Mouse (Mus musculus) cortical plate, adult 2 months (tissue): ENCODE data around the gene Gcm2. TPM values are rescaled to one million over a fixed set of nuclear protein-coding genes. Genes with fewer than 3 reads are reported as not detected.
A peak's percentile ranks its signal among the peaks of the same experiment; 100 is the strongest.

Experiments
- H3K27ac ChIP-seq: fragments of 200-500 bp; 2 replicates; pipeline ENCODE4 v1.5.1; 2012; ENCODE audit warnings: low read length, control low read depth, inconsistent platforms; ENCODE audit not compliant: insufficient read depth
- H3K4me1 ChIP-seq: fragments of 200-500 bp; 2 replicates; pipeline ENCODE4 v1.6.1; 2011; ENCODE audit warnings: low read length; ENCODE audit not compliant: control insufficient read depth, insufficient read depth
- H3K4me3 ChIP-seq: fragments of 200-500 bp; 2 replicates; pipeline ENCODE4 v1.5.1; 2011; ENCODE audit warnings: mild to moderate bottlenecking, low read length, control low read depth; ENCODE audit not compliant: insufficient read depth
- CTCF ChIP-seq: fragments of 200-500 bp; IDR thresholded peaks from 2 replicates; pipeline ENCODE4 v1.5.1; 2011; ENCODE audit warnings: mild to moderate bottlenecking, control low read depth, low read length; ENCODE audit not compliant: insufficient read depth; ENCODE audit errors: extremely low read depth
- POLR2A ChIP-seq: fragments of 200-500 bp; IDR thresholded peaks from 2 replicates; pipeline ENCODE4 v1.6.1; 2011; ENCODE audit warnings: mild to moderate bottlenecking, low read length, control low read depth; ENCODE audit not compliant: insufficient read depth; ENCODE audit errors: extremely low read depth
- polyA plus RNA-seq: library from polyadenylated mRNA; depleted of rRNA; stranded (reverse); fragments of >200 nt; gene quantifications from 2 replicates; pipeline ENCODE4 v1.2.3, GENCODE M21; 2012

Gcm2 gene
- polyA plus RNA-seq, 1 experiment, result not detected

DNA sequence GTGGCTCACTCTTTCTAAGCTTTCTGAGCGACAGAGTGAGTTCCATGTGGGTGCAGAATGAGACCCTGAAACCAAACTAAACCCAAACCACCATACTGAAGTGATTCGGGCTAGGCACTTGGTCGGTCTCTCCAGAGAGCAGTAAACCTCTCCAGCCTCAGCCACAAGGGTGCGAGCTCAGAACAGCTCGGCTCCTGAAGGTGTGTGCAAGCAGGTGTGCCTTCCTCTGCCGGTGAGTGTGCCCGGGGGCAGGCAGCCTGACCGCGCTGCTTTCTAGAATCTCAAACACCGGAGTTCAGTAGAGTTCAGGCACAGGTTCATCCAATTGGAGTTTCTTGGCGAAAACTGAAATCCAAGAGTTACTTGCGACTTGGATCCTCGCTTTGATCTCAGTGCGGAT is 3.1 kb upstream of the Gcm2 start, which contains the start of gene Sycp2l:
Gene Sycp2l, plus strand, starts transcription at position 368 of the 400 bp plus-strand sequence.
- Histone ChIP-seq H3K4me1 (no peaks in the 10 kb centered on the region), H3K4me3 (no peak within 1 kb of the TSS), H3K27ac (no peak within 1 kb of the TSS)
- TF ChIP-seq POLR2A (no peak), CTCF (no peak)

DNA sequence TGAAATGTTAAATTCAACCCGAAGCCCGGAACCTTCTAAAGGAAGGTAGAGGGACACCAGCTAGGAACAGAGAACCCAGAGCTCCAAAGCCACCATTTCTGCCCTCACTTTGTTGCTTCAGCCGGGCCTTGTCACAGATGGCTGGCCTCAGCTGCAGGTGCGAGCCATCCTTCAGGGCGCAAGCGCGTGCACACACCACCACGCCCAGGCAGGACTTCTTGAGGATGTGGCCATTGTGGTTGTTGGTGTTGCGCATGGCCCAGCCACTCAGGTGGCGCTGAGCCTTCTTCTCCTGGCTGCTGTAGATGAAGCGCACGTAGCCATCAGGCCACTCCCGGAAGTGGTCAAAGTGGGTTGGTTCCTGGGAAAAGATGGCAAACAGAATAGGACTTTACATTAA is 5.3 kb downstream of the Gcm2 start:
- H3K27ac ChIP-seq, result no peak overlapping the region
- H3K4me1 ChIP-seq, result no peaks in the 10 kb centered on the region
- no peak overlapping the region for H3K4me3 ChIP-seq
- TF ChIP-seq POLR2A (no peak), CTCF (no peak)

DNA sequence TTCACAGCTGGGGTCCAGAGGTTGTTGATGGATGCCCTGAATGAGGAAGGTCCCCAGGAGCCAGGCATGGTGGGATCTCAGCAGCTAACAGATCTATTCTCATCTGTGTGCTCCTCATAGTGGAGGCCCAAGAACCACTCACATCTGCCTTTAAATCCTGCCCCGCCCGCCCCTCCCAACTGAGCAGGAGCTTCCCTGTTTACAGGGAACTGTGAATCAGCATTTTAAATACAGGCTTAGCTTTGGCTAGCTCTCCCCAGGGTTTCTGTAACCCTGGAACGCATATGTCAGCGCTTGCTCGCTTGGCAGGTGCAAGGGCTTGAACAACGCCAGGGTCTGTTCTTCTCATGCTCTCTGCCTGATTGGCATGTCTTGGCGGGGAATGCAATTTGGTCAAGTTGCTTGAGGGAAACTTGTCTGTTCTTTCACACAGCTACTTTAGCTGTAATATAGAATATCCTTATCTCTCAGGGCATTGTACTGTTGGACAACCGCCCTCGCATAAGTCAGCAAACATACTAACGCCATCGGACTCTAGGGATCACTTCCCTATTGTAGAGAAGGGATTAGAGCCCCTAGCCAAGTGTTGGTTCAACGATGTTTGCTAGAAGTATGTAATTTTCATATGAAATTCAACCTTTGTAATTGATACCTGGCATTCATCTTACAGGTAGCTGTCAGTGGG is 6.9 kb downstream of the Gcm2 start:
- TF ChIP-seq CTCF (no peak), POLR2A (no peak)

DNA sequence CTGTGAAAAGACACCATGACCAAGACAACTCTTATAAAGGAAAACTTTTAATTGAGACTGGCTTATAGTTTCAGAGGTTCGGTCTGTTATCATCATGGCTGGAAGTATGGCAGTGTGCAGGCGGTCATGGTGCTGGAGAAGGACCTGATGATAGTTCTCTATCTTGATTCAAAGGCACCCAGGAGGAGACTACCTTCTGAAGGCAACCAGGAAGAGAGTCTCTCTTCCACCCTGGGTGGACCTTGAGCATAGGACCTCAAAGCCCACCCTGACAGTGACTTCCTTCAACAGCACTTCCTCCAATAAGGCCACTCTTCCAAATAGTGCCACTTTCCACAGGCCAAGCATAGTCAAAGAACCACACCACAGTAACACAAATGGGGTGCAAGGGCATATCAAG is 10.8 kb downstream of the Gcm2 start:
- H3K4me3 ChIP-seq, result no peak overlapping the region
- H3K4me1 ChIP-seq, result no peaks in the 10 kb centered on the region
- no peak overlapping the region for H3K27ac ChIP-seq
- no peak for TF ChIP-seq CTCF
- no peak for TF ChIP-seq POLR2A

More for the DNA sequence above, 6.9 kb downstream of the Gcm2 start:
- no peak overlapping the region for H3K4me3 ChIP-seq
- no peak overlapping the region for H3K27ac ChIP-seq
- H3K4me1 ChIP-seq, result no peaks in the 10 kb centered on the region

DNA sequence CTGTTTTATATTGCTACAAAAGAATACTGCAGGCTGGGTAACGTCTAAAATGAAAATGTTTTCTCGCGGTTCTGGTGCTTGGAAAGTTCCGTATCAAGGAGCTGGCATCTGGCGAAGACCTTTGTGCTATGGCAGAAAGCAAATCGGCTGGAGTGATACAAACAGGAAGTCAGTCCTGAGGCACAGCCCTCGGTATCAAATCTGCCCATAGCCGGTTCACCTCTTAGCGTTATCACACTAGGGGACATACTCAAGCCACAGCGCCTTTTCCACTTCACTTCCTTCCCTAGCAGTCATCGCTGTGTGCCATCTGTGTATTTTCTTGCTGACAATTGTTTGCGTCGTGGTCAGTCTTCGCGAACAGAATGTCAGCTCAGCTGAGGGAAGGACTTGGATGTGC is 12.5 kb downstream of the Gcm2 start:
- no peak for TF ChIP-seq POLR2A
- no peak for TF ChIP-seq CTCF
- H3K4me1 ChIP-seq, result no peaks in the 10 kb centered on the region
- H3K27ac ChIP-seq, result no peak overlapping the region
- H3K4me3 ChIP-seq, result no peak overlapping the region

DNA sequence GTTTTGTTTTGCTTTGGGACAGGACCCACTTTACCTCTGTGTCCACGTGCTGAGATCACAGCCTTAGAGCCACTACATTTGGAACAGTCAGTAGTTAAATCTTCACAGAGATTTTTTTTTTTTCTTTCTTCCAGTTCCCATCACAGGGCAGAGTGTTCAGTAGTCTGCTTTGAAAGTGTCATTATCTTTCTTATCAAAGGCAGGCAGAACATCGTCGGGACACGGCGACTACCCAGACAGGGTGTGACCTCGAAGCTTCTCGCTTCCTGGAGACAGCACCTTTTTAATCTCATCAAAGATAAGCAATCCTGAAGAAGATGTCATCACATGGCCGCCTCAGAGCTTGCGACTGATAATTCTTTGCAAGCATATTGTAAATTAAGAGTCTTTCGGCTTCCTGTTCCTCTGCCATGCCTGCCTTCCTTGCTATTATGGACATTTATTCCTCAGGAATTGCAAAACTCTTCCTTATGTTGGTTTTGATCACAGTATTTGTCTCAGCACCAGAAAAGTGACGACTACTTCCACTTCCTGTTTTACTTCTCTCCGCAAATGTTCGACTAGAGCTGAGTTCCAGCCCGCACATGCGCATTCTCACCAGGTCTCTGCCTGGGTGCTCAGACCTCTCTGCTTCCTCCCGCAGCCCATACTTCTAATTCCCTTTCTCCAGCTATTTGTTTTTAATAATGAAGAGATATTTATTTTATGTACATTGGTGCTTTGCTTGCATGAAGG is 13.3 kb downstream of the Gcm2 start:
- Histone ChIP-seq H3K4me1 (no peaks in the 10 kb centered on the region), H3K27ac (no peak overlapping the region), H3K4me3 (no peak overlapping the region)
- no peak for TF ChIP-seq CTCF
- TF ChIP-seq POLR2A, result no peak

DNA sequence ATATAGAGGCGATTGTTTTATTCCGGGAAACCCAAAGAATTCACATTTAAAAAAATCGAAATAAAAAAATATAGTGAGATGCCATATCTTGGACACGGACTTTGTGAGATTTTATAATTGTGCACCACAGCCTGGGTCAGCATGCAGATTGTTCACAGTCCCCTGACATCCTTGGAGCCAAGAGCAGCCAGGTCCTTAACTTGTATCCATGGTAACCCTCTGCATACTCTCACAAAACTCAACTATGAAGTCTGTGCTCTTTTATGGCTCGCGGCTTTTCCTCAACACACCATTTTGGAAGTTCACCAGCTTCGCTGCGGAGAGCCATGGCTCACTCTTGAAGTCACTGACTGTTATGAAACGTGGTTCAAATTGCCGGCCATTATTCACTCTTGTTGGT is 16.7 kb downstream of the Gcm2 start:
- H3K4me1 ChIP-seq, result no peaks in the 10 kb centered on the region; the same call in 1 of the 2 replicates
- no peak overlapping the region for H3K27ac ChIP-seq
- no peak for TF ChIP-seq CTCF
- no peak for TF ChIP-seq POLR2A
- no peak overlapping the region for H3K4me3 ChIP-seq

DNA sequence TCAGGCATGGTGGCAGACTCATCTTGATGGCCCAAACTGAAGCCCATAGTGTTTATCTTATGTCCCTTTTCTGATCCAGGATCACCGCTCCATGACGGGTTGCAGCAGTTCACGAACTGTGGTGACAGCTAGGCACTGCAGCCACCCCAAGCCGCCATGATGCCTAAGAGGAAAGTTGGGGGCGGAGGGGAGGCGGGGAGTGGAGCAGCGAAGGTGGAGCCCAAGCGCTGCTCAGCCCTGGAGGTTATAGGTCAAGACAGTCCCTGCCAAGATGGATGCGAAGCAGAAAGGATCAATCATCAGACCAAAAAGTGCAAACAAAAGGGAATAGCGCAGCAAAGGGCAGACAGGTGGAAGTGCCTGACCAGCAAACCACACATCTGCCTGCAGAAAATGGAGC is 19.6 kb downstream of the Gcm2 start:
- TF ChIP-seq CTCF (no peak), POLR2A (no peak)
- Histone ChIP-seq H3K4me3 (no peak overlapping the region), H3K27ac (no peak overlapping the region), H3K4me1 (no peaks in the 10 kb centered on the region; the same call in 1 of the 2 replicates)

DNA sequence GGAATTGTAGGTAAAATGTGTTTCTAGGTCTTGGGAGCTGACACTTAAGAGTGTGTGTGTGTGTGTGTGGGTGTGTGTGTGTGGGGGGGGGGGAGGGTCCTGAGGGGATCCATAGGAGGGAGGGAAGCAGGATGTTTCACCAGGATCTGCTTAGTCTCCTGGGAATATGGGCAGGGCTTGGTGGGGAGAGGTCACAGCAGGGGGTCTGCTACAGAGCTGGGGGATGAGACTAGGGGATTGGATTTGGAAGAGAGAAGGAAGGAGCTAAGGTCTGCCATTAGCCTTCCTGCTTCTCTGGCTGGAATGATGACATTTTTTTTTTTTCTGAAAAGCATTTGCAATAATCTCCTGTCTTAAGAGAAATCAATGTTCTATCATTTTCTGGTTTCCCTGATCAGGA is 22.1 kb downstream of the Gcm2 start:
- H3K4me3 ChIP-seq, result no peak overlapping the region
- no peaks in the 10 kb centered on the region; the same call in 1 of the 2 replicates for H3K4me1 ChIP-seq
- no peak overlapping the region for H3K27ac ChIP-seq
- TF ChIP-seq CTCF (no peak), POLR2A (no peak)

DNA sequence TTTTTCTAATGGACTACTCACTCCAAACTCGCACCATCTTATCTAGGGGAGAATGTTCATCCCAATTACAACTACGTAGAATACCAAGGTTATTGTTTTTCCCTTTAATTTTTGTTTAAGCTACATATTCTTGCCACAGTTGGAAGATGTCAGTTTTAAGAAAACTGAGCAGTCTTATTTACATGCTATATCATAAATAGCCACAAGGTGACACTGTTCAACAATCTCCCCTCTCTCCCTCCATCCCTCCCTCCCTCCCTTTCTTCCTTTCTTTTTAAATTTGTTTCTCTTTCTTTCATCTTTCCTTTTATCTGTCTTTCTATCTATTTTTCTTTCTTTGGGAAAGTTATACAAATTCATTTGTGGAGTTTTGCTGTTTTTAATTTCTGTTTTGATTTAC is 25.7 kb downstream of the Gcm2 start:
- no peak overlapping the region for H3K4me3 ChIP-seq
- peak; percentile 25; the same call in 1 of the 2 replicates for TF ChIP-seq CTCF
- TF ChIP-seq POLR2A, result no peak
- H3K27ac ChIP-seq, result no peak overlapping the region
- H3K4me1 ChIP-seq, result no peaks in the 10 kb centered on the region
